Mouse (Mus musculus) thymus, adult 2 months (tissue): ENCODE results near the gene Kcnj12. TPM values are rescaled to one million over a fixed set of nuclear protein-coding genes. Genes with fewer than 3 reads are reported as not detected.

Experiments used
- DNase-seq: peaks from one replicate; pipeline ENCODE4 v3.0.0; 2021
- H3K27ac ChIP-seq: fragments of 200-500 bp; 2 replicates; pipeline ENCODE4 v1.5.1; 2012; ENCODE audit warnings: low read length, control low read depth; ENCODE audit not compliant: control insufficient read depth, insufficient read depth
- H3K27me3 ChIP-seq: fragments of 200-500 bp; 2 replicates; pipeline ENCODE4 v1.6.1; 2012; ENCODE audit warnings: mild to moderate bottlenecking, low read length, moderate library complexity, mixed read lengths; ENCODE audit not compliant: control insufficient read depth, insufficient read depth
- H3K36me3 ChIP-seq: fragments of 200-500 bp; 2 replicates; pipeline ENCODE4 v1.6.1; 2012; ENCODE audit warnings: mild to moderate bottlenecking, low read length, moderate library complexity; ENCODE audit not compliant: control insufficient read depth, insufficient read depth
- H3K4me1 ChIP-seq: fragments of 200-500 bp; replicated peaks from 2 replicates; pipeline ENCODE4 v1.6.1; 2012; ENCODE audit warnings: low read length; ENCODE audit not compliant: control insufficient read depth, insufficient read depth
- H3K4me3 ChIP-seq: fragments of 200-500 bp; 2 replicates; pipeline ENCODE4 v1.5.1; 2012; ENCODE audit warnings: mild to moderate bottlenecking, low read length, control low read depth, moderate library complexity; ENCODE audit not compliant: control insufficient read depth, insufficient read depth
- CTCF ChIP-seq: fragments of 200-500 bp; IDR thresholded peaks from 2 replicates; pipeline ENCODE4 v1.5.1; 2012; ENCODE audit warnings: mild to moderate bottlenecking, control low read depth, low read length, moderate library complexity, borderline replicate concordance; ENCODE audit not compliant: control insufficient read depth, poor library complexity, insufficient read depth; ENCODE audit errors: extremely low read depth
- POLR2A ChIP-seq: fragments of 200-500 bp; IDR thresholded peaks from 2 replicates; pipeline ENCODE4 v1.6.1; 2012; ENCODE audit warnings: mild to moderate bottlenecking, low read length, control low read depth, moderate library complexity; ENCODE audit not compliant: control insufficient read depth, poor library complexity, insufficient read depth; ENCODE audit errors: extremely low read depth
- whole genome bisulfite sequencing: fragments of 180-500 bp; shearing (Covaris S2); methylation state at CpG from one replicate; pipeline ENCODE4 v1.1.7; 2018; 5-methylcytosine and 5-hydroxymethylcytosine counted together
- polyA plus RNA-seq: library from polyadenylated mRNA; depleted of rRNA; stranded (reverse); fragments of >200 nt; gene quantifications from 2 replicates; pipeline ENCODE4 v1.2.3, GENCODE M21; 2012; rRNA removed

Gene Kcnj12
- polyA plus RNA-seq, 1 experiment: 1.8 TPM

- 96% methylated on average over 3 of the region's 3 CpGs for WGBS
- Histone ChIP-seq H3K4me1 (no peaks in the 10 kb centered on the region), H3K27ac (no peak overlapping the region), H3K27me3 (no peaks in the 10 kb centered on the region), H3K4me3 (no peak overlapping the region), H3K36me3 (no peaks in the 10 kb centered on the region)
- TF ChIP-seq POLR2A: no peak
- TF ChIP-seq CTCF: no peak
- no peak for DNase-seq
Observed at GRCm38 (mm10) chr11:61119996-61120583, 97.7 kb downstream of the Kcnj12 start.

Other genes with a start within 250 kb of the Kcnj12 start
- 17.9 and 19.4 TPM in 2 replicates for gene Top3a, start 245.2 kb upstream of the Kcnj12 start, polyA plus RNA-seq
- gene Smcr8, start 245.0 kb upstream of the Kcnj12 start, polyA plus RNA-seq: 25.5 and 26.4 TPM in 2 replicates
- gene Shmt1, start 210.8 kb upstream of the Kcnj12 start, polyA plus RNA-seq: 27.4 and 29.9 TPM in 2 replicates
- 16.1 and 17.3 TPM in 2 replicates for gene Dhrs7b, start 191.9 kb upstream of the Kcnj12 start, polyA plus RNA-seq
- gene Tmem11, start 143.3 kb upstream of the Kcnj12 start, polyA plus RNA-seq: 72.9 and 76.7 TPM in 2 replicates
- 62.9 and 63.8 TPM in 2 replicates for gene Natd1, start 107.8 kb upstream of the Kcnj12 start, polyA plus RNA-seq
- gene Map2k3, start 90.5 kb upstream of the Kcnj12 start, polyA plus RNA-seq: 30.9 and 33.1 TPM in 2 replicates
- 134 and 160 TPM in 2 replicates for gene Tnfrsf13b, start 104.2 kb downstream of the Kcnj12 start, polyA plus RNA-seq
- gene Usp22, start 152.5 kb downstream of the Kcnj12 start, polyA plus RNA-seq: 57.5 and 68.6 TPM in 2 replicates
- 1.4 and 1.6 TPM in 2 replicates for gene Aldh3a1, start 185.0 kb downstream of the Kcnj12 start, polyA plus RNA-seq
- 89.9 and 92.7 TPM in 2 replicates for gene Aldh3a2, start 244.9 kb downstream of the Kcnj12 start, polyA plus RNA-seq